Mouse (Mus musculus) megakaryocyte, adult 5-6 weeks (primary cell): ENCODE data around the gene Ifne. TPM values are rescaled to one million over a fixed set of nuclear protein-coding genes. Genes with fewer than 3 reads are reported as not detected.
"Not testable (repeated sequence)": the region's sequence is repeated elsewhere in the genome, so short reads cannot be mapped to it uniquely, and the experiment has no call there.

Source experiments
- ATAC-seq: 2 replicates; pipeline ENCODE4 v1.8.0; 2016; ENCODE audit warnings: mild to moderate bottlenecking, inconsistent platforms; ENCODE audit not compliant: poor library complexity, severe bottlenecking
- total RNA-seq, 2 experiments: library from RNA; stranded (forward) in 1 of 2; stranded (reverse) in 1 of 2; fragments of 153-499, 151-499 nt in 1 of 2; fragments of 221-1000, 200-1000 nt in 1 of 2; gene quantifications; 2 replicates each; pipeline versions ENCODE4 v1.2.3 to v1.2.4; 2015 to 2017

Gene Ifne
- total RNA-seq, 2 experiments from 2014 or later = not detected

GRCm38 (mm10) chr4:88867926-88868911, 11.8 kb downstream of the Ifne start:
- peak; percentile 25 for ATAC-seq

GRCm38 (mm10) chr4:88867366-88867925, 12.6 kb downstream of the Ifne start:
- ATAC-seq = peak; percentile 71

DNA sequence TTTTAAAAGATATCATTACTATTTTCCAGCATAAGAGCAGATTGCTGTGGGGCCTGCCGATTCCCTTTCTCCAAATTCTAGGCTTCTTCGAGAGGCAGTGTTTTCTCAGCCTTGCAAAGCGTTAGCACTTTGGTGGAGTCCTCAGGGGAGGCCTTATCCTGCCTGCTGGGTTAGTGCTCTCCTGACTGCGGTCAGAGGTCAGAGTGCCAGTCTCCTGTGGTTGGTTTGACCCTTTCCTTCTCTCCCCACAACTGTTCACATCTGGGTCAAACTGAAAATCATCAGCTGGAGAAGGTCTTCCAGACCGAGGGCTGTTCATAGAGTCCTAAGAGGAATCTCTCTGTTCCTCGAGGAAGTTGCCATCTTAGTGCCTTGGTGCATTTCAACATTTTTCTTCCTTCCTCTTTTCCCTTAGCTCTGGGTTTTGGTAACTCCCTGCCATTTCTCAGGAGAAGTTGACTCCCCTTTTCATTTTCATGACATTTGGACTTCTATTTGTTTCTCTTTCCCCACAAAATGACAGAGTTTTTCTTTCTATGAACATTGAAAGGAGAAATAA, 14.9 kb downstream of the Ifne start:
- peak; percentile 59 for ATAC-seq

DNA sequence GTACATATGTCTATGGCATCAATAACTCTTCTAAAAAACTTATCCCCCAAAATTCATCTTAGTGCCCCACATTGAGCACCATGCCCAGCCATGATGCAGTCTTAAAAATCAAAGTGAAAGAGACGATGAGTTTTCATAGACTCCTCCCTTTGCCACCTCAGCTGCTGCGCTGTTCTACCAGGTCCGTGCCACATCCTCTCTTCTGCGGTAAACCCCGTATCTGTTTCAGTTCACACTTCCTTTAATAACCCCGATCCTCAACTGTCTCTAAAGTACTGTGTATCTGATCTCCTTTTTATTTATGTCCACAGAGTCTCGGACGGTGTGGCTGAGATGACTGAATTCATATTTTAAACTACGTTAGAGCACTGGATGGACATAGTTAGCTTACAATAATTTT, 15.4 kb downstream of the Ifne start:
- ATAC-seq = peak; percentile 75

- ATAC-seq = no peak
Measured at GRCm38 (mm10) chr4:88863309-88863708, 16.7 kb downstream of the Ifne start.

DNA sequence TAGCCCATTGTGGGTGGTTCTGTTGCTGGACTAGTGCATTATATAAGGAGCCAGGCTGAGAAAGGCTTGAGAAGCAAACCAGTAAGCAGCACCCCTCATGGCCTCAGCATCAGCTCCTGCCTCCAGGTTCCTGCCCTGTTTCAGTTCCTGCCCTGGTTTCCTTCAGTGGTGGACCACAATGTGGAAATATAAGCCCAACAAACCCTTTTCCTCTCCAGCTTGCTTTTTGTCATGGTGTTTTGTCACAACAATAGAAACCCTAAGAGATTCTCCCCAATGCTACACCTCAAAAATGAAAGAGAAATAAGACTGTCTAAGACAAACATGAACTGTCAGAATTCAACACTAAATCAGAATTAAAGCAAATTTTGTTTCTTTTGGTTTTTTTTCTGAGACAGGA, 20.8 kb downstream of the Ifne start:
- ATAC-seq = peak; percentile 72

DNA sequence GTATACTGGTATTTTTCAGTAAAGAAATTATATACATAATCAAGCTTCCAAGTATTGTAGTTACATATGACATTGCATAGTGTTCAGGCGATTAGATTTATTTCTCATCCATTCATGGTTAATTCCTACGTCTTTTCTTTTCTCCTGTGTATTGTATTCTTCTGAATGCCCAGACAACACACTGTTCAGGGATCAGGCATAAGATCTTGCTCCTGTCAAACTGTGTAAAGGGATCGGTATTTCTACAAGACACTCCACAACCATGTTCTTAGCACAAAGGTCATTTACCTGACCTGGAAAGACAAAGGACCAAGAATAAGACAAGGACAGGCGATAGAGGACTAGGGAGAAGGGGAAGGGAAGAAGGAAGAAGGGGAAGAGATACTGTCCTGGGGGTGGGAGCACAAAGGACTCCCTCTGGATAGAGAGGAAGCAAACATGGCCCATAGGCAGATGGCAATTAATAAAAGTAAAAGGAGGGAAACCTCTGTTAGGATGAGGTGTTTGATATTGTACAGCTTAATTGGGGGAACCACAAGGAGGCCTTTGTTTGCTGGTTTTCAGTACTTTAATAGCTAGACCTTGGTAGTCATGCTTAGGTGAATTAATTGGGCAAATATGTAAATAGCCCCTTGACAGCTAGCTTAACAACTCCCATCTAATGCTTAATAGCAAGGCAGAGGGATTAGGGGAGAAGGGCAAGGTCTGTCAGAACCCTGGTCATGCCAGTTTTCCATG, 28.8 kb downstream of the Ifne start:
- ATAC-seq = no peak

DNA sequence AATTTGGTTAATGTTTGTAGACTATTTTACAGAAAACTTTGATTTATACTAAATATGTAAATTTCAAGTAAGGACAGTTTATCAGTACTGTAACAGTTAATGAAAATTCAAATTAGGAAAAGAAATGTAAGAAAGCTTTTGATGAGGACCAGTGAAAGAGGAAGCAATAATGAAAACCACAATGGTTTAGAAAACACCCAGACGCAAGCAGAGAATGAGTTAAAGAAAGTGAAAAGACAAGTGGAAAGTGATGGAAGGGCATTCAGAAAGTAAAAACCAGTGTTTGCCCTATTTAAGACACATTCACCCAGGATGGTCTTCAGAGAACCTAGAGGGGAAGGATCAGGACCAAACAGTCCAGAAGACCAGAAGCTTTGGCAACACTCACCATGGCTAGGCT, 30.3 kb downstream of the Ifne start, which contains the start of gene Ifna1:
Gene Ifna1 (plus strand): TSS at position 390 of the 400 bp plus-strand sequence.
- ATAC-seq = peak; percentile 45

DNA sequence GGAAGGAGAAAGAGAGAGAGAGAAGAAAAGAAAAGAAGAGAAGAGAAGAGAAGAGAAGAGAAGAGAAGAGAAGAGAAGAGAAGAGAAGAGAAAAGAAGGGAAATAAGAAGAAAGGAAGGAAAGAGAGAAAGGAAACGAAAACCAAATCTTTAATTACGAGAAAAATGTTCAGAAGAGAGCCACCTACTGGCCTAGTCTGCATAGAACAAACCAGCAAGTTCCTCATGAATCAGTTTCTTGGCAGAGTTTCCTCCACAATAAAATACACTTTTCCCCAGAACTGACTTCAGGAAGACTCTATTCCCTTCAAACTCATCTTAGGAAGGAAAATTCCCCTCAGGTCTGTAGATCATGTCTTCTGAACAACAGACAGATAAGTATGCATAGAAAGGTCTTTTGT, 34.7 kb downstream of the Ifne start:
- no peak for ATAC-seq

DNA sequence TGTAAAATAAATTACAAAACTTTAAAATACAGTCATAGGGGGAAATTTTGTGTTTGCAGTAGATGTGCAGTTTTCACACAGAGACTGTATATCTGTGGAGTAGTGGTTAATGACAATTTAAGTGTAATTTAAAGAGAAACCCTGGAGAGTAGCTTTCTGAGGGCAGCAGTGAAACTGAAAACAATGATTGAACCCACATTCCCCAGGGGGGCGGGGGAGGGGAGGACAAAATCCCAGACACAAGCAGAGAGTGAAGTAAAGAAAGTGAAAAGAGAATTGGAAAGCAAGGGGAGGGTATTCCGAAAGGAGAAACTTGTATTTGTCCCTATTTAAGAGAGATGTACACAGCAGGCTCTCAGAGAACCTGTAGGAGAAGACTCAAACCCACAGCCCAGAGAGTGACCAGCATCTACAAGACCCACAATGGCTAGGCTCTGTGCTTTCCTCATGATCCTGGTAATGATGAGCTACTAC, 38.5 kb downstream of the Ifne start, which contains the start of gene Ifna4:
Gene Ifna4 (plus strand): TSS at position 424 of the 474 bp plus-strand sequence.
- ATAC-seq = no peak

DNA sequence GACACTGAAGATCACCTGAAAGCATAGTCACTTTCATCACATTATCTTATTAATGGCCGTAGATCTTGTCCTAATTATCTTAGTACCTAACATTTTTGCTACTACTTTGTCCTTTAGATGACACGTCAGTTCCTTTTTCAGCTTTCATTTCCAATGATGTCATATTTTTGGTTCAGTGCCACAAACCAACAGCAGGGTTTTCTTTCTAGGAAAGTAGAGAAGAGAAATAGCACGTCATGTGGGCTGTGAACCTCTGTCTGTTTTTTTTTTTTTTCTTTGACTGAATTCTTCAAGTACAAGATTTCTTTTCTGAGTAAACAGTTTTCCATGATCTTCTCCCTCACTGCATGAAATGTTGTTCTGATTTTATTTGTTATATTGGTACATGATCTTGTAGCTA, 39.9 kb downstream of the Ifne start:
- ATAC-seq = peak; percentile 46; the same call in 1 of the 2 replicates

DNA sequence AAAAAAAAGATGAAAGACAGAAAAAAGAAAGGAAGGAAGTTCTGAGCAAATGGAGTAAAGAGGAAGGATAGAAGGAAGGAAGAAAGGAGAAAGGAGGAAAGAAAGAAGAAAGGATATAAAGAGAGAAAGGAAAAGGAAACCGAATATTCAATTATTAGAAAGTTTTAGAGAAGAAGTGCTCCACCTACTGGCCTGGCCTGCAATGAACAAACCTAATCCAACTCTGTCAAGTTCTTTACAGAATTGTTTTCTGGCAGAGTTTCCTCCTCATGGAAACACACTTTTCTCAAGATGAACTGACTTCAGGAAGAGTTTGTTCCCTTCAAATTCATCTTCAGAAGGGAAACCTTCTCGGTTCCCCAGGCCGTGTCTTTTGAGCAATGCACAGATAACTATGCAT, 41.2 kb downstream of the Ifne start:
- ATAC-seq = 0 out of 2 replicates have a peak, but pooled peaks have one; percentile 54

GRCm38 (mm10) chr4:88835225-88835624, 44.8 kb downstream of the Ifne start, which contains the start of gene Ifna5:
Ifna5 (plus strand) TSS chr4:88835525.
- not testable (repeated sequence) for ATAC-seq

DNA sequence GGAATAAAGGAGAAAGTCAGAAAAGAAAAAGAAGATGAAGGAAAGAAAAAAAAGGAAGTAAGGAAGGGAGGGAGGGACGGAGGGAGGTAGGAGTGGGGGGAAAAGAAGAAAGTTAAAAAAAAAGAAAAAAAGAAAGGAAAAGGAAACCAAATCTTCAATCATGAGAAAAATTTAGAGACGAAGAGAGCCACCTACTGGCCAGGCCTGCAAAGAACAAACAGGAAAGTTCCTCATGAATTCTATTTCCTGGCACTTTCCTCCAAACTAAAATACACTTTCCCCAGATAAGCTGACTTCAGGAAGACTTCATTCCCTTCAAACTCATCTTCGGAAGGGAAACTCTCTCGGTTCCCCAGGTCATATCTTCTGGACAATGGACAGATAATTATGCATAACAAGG, 49.5 kb downstream of the Ifne start:
- peak; percentile 54 for ATAC-seq

Other genes with a start within 250 kb of the Ifne start
- not detected in 2 replicates for gene C87499, start 245.8 kb downstream of the Ifne start, total RNA-seq (2015)
- not detected in 2 replicates for gene C87499, start 245.8 kb downstream of the Ifne start, total RNA-seq (2017)
- not detected in 2 replicates for gene Ifna13, start 235.7 kb downstream of the Ifne start, total RNA-seq (2015)
- not detected in 2 replicates for gene Ifna13, start 235.7 kb downstream of the Ifne start, total RNA-seq (2017)
- not detected in 2 replicates for gene Ifna16, start 203.3 kb downstream of the Ifne start, total RNA-seq (2015)
- gene Ifna16, start 203.3 kb downstream of the Ifne start, total RNA-seq (2017) = not detected in 2 replicates
- gene Ifna2, start 196.3 kb downstream of the Ifne start, total RNA-seq (2015) = not detected in 2 replicates
- not detected in 2 replicates for gene Ifna2, start 196.3 kb downstream of the Ifne start, total RNA-seq (2017)
- not detected in 2 replicates for gene Ifnab, start 188.8 kb downstream of the Ifne start, total RNA-seq (2015)
- gene Ifnab, start 188.8 kb downstream of the Ifne start, total RNA-seq (2017) = not detected in 2 replicates
- not detected in 2 replicates for gene Gm26566, start 158.4 kb downstream of the Ifne start, total RNA-seq (2015)
- 0.55 TPM in 1 of 2 replicates, not detected in the other for gene Gm26566, start 158.4 kb downstream of the Ifne start, total RNA-seq (2017)
- 56.7 and 61.1 TPM in 2 replicates for gene Klhl9, start 157.7 kb downstream of the Ifne start, total RNA-seq (2015)
- 83.8 and 85.5 TPM in 2 replicates for gene Klhl9, start 157.7 kb downstream of the Ifne start, total RNA-seq (2017)
- gene Gm13271, start 125.3 kb downstream of the Ifne start, total RNA-seq (2015) = not detected in 2 replicates
- not detected in 2 replicates for gene Gm13271, start 125.3 kb downstream of the Ifne start, total RNA-seq (2017)
- gene Gm13283, start 120.1 kb downstream of the Ifne start, total RNA-seq (2015) = not detected in 2 replicates
- gene Gm13283, start 120.1 kb downstream of the Ifne start, total RNA-seq (2017) = 0.18 and 0.20 TPM in 2 replicates
- gene Gm13290, start 106.4 kb downstream of the Ifne start, total RNA-seq (2015) = not detected in 2 replicates
- not detected in 2 replicates for gene Gm13290, start 106.4 kb downstream of the Ifne start, total RNA-seq (2017)
- gene Gm13289, start 103.3 kb downstream of the Ifne start, total RNA-seq (2015) = not detected in 2 replicates
- not detected in 2 replicates for gene Gm13289, start 103.3 kb downstream of the Ifne start, total RNA-seq (2017)
- gene Gm13272, start 100.4 kb downstream of the Ifne start, total RNA-seq (2015) = not detected in 2 replicates
- gene Gm13272, start 100.4 kb downstream of the Ifne start, total RNA-seq (2017) = not detected in 2 replicates
- gene Ifnz, start 98.1 kb downstream of the Ifne start, total RNA-seq (2015) = not detected in 2 replicates
- gene Ifnz, start 98.1 kb downstream of the Ifne start, total RNA-seq (2017) = not detected in 2 replicates
- not detected in 2 replicates for gene Gm13276, start 94.5 kb downstream of the Ifne start, total RNA-seq (2015)
- gene Gm13276, start 94.5 kb downstream of the Ifne start, total RNA-seq (2017) = not detected in 2 replicates
- gene Gm13277, start 91.6 kb downstream of the Ifne start, total RNA-seq (2015) = not detected in 2 replicates
- gene Gm13277, start 91.6 kb downstream of the Ifne start, total RNA-seq (2017) = not detected in 2 replicates
- not detected in 2 replicates for gene Gm13278, start 88.7 kb downstream of the Ifne start, total RNA-seq (2015)
- not detected in 2 replicates for gene Gm13278, start 88.7 kb downstream of the Ifne start, total RNA-seq (2017)
- not detected in 2 replicates for gene Gm13275, start 85.7 kb downstream of the Ifne start, total RNA-seq (2015)
- gene Gm13275, start 85.7 kb downstream of the Ifne start, total RNA-seq (2017) = not detected in 2 replicates
- gene Gm13279, start 82.8 kb downstream of the Ifne start, total RNA-seq (2015) = not detected in 2 replicates
- not detected in 2 replicates for gene Gm13279, start 82.8 kb downstream of the Ifne start, total RNA-seq (2017)
- not detected in 2 replicates for gene Gm13285, start 80.5 kb downstream of the Ifne start, total RNA-seq (2015)
- gene Gm13285, start 80.5 kb downstream of the Ifne start, total RNA-seq (2017) = not detected in 2 replicates
- gene Gm13287, start 76.9 kb downstream of the Ifne start, total RNA-seq (2015) = not detected in 2 replicates
- gene Gm13287, start 76.9 kb downstream of the Ifne start, total RNA-seq (2017) = not detected in 2 replicates
- not detected in 2 replicates for gene Gm13288, start 74.7 kb downstream of the Ifne start, total RNA-seq (2015)
- gene Gm13288, start 74.7 kb downstream of the Ifne start, total RNA-seq (2017) = not detected in 2 replicates
- gene Ifna7, start 64.0 kb downstream of the Ifne start, total RNA-seq (2015) = not detected in 2 replicates
- gene Ifna7, start 64.0 kb downstream of the Ifne start, total RNA-seq (2017) = not detected in 2 replicates
- not detected in 2 replicates for gene Ifna11, start 60.2 kb downstream of the Ifne start, total RNA-seq (2015)
- gene Ifna11, start 60.2 kb downstream of the Ifne start, total RNA-seq (2017) = not detected in 2 replicates
- gene Ifna6, start 52.8 kb downstream of the Ifne start, total RNA-seq (2015) = not detected in 2 replicates
- not detected in 2 replicates for gene Ifna6, start 52.8 kb downstream of the Ifne start, total RNA-seq (2017)
- gene Ifna5, start 44.7 kb downstream of the Ifne start, total RNA-seq (2015) = not detected in 2 replicates
- gene Ifna5, start 44.7 kb downstream of the Ifne start, total RNA-seq (2017) = not detected in 2 replicates
- not detected in 2 replicates for gene Ifna4, start 38.3 kb downstream of the Ifne start, total RNA-seq (2015)
- gene Ifna4, start 38.3 kb downstream of the Ifne start, total RNA-seq (2017) = not detected in 2 replicates
- not detected in 2 replicates for gene Ifna1, start 30.1 kb downstream of the Ifne start, total RNA-seq (2015)
- not detected in 2 replicates for gene Ifna1, start 30.1 kb downstream of the Ifne start, total RNA-seq (2017)